In the genomic region with DNA sequence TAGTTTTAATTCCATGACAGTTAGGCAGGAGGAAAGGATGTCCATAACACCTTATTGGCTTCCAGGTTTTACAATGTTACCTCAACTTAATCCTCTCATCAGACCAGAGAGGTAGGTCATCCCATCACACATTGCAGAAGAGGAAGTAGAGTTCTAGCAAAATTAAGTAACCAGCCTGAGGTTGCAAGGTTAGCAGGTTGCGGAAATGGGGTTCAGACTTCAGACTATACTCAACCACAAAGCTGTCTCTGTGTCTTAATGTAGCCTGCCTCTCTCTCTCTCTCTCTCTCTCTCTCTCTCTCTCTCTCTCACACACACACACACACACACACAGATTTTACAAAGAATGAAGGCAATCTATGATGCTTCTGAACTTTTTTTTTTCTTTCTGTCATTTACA, we compare ENCODE assay signal across 27 mouse cellular contexts. TPM values are rescaled to one million over a fixed set of nuclear protein-coding genes. Genes with fewer than 3 reads are reported as not detected.
DNase-seq lines count a peak whose midpoint lies in the region; ATAC-seq and TF ChIP-seq lines count a peak whose summit lies in the region.
"Had no signal": no experiment of that assay in that cellular context is flagged by ENCODE, and none has a peak within 500 bp of the region (broad histone marks: within the 10 kb centered on the region; RNA-seq: fewer than 3 reads in every experiment).

No protein-coding gene starts in this region.

- ATAC-seq in hematopoietic stem cell, adult 5-6 weeks (replicated peaks in 1 of 2; ENCODE audit: insufficient read depth in 1 of 2, low FRiP score in 2 of 2, low TSS enrichment in 1 of 2, low read depth in 1 of 2, poor library complexity in 2 of 2, severe bottlenecking in 2 of 2): peak; percentile 83 to 90; a peak in 3 of 4 replicates
- ATAC-seq: hindbrain, embryonic 16.5 days; liver, embryonic 12.5 days; midbrain, embryonic 13.5 days had no signal

- H3K27ac ChIP-seq in left cerebral cortex, adult 2 months: no peak overlapping the region
- H3K27ac ChIP-seq: embryonic facial prominence, embryonic 10.5 days; forebrain, embryonic 12.5 days; heart, embryonic 15.5 days; kidney, postnatal 0 days; layer of hippocampus, adult 2 months; limb, embryonic 10.5 days; liver, embryonic 12.5 days; midbrain, embryonic 13.5 days; neural tube, embryonic 15.5 days had no signal

- DNase-seq in layer of hippocampus, adult 9-11 months: peak; percentile 17
- no peak for DNase-seq in layer of hippocampus, adult 11-12 months (ENCODE audit: low spot score)
- DNase-seq in CD4-positive, CD25-positive, alpha-beta regulatory T cell, adult 2 months (ENCODE audit: low read depth, low spot score): peak; percentile 41
- peak; percentile 14 to 33 for DNase-seq in natural killer cell, adult 2 months (ENCODE audit: low spot score in 2 of 2)
- DNase-seq in left cerebral cortex, adult 2 months (ENCODE audit: extremely low spot score in 1 of 2, low spot score in 2 of 2): no peak
- DNase-seq in cerebellum, postnatal 36 days: no peak
- DNase-seq in cerebellum, adult 11-12 months: no peak
- DNase-seq: adrenal gland, postnatal 10 days; cerebellum, adult 18-20 months; heart, postnatal 4 days; kidney, adult 11 months; lung, embryonic 14.5 days; right cerebral cortex, postnatal 4 days; thymus, postnatal 36 days had no signal

- no peak overlapping the region for H3K4me3 ChIP-seq in left cerebral cortex, adult 2 months
- H3K4me3 ChIP-seq: embryonic facial prominence, embryonic 10.5 days; forebrain, embryonic 12.5 days; heart, embryonic 15.5 days; layer of hippocampus, adult 2 months; limb, embryonic 10.5 days; liver, embryonic 12.5 days; midbrain, embryonic 13.5 days; neural tube, embryonic 15.5 days had no signal

- TF ChIP-seq CTCF in left cerebral cortex, adult 2 months (IDR thresholded peaks at IDR 0.05): no peak

- intact Hi-C loops in left cerebral cortex, adult 2 months (cut with DNase I): no loop called here

RNA-seq across cellular contexts. Expression of gene Il1a, which starts 4.2 kb away (rescaled TPM):
- not detected in 2 replicates for total RNA-seq in hematopoietic stem cell, adult 5-6 weeks (2017)
- under 1 TPM; 0.44 to 0.50 TPM for total RNA-seq in left cerebral cortex, adult 2 months (2021)
- total RNA-seq: gastrocnemius, adult 8-10 months; heart, adult 8-10 months had no signal

RNA-seq across cellular contexts. Expression of gene Ckap2l, which starts 16.9 kb away (rescaled TPM):
- 39.3 and 48.3 TPM in 2 replicates for total RNA-seq in hematopoietic stem cell, adult 5-6 weeks (2017)
- total RNA-seq in left cerebral cortex, adult 2 months (2021): under 1 TPM; 0.59 to 0.63 TPM
- total RNA-seq: gastrocnemius, adult 8-10 months had no signal

RNA-seq across cellular contexts. Expression of gene Il1b, which starts 57.0 kb away (rescaled TPM):
- 3.0 and 14.1 TPM in 2 replicates for total RNA-seq in hematopoietic stem cell, adult 5-6 weeks (2017)
- total RNA-seq in left cerebral cortex, adult 2 months (2021): 1 to 10 TPM in 1 of 2 experiments, under 1 TPM in 1; 0.42 to 1.1 TPM
- total RNA-seq: gastrocnemius, adult 8-10 months; layer of hippocampus, adult 2 months had no signal

Comparison
In these comparisons a context has a peak if more than half of its experiments do, and no peak if none do; other contexts are left out.
1. DNase-seq: peak in layer of hippocampus, adult 9-11 months (single experiment), CD4-positive, CD25-positive, alpha-beta regulatory T cell, adult 2 months (single experiment) and natural killer cell, adult 2 months (2 of 2); none in layer of hippocampus, adult 11-12 months (single experiment), left cerebral cortex, adult 2 months (0 of 2), cerebellum, postnatal 36 days (0 of 2) and cerebellum, adult 11-12 months (single experiment).
2. RNA of gene Ckap2l, which starts 16.9 kb away (total RNA-seq): 39.3 to 48.3 TPM in hematopoietic stem cell, adult 5-6 weeks; 0.59 to 0.63 TPM in left cerebral cortex, adult 2 months; every median in the first group is over 10 times any median in the second.